Mouse (Mus musculus) MEL (cell line): ENCODE results near the gene Zfp386. TPM values are rescaled to one million over a fixed set of nuclear protein-coding genes. Genes with fewer than 3 reads are reported as not detected.
A peak's percentile ranks its signal among the peaks of the same experiment; 100 is the strongest.

Experiments
- DNase-seq: peaks from one replicate; pipeline ENCODE4 v3.0.0; 2011; ENCODE audit warnings: low read depth, low spot score
- H3K27ac ChIP-seq: 2 replicates; pipeline ENCODE4 v1.5.1; 2012; ENCODE audit warnings: low read depth, mild to moderate bottlenecking, control low read depth, low read length, moderate library complexity; ENCODE audit not compliant: control insufficient read depth
- H3K27me3 ChIP-seq, 2 experiments: fragments of 150-350 bp in 1 of 2; sonication (generic) in 1 of 2; 2 replicates each; pipeline ENCODE4 v1.6.1; 2012; ENCODE audit warnings: low read length in 2 of 2, mild to moderate bottlenecking in 2 of 2, improper control_type of control experiment in 1 of 2, moderate library complexity in 1 of 2; ENCODE audit not compliant: insufficient read depth in 2 of 2, control insufficient read depth in 1 of 2
- H3K36me3 ChIP-seq, 2 experiments: 2 replicates each; pipeline ENCODE4 v1.6.1; 2012 to 2014; ENCODE audit warnings: low read length in 2 of 2, improper control_type of control experiment in 1 of 2, inconsistent platforms in 1 of 2, mild to moderate bottlenecking in 1 of 2; ENCODE audit not compliant: insufficient read depth in 2 of 2, control insufficient read depth in 1 of 2
- H3K4me1 ChIP-seq, 2 experiments: fragments of 150-350 bp in 1 of 2; sonication (generic) in 1 of 2; 2 replicates each; pipeline ENCODE4 v1.6.1; 2012; ENCODE audit warnings: low read length in 2 of 2, improper control_type of control experiment in 1 of 2, mild to moderate bottlenecking in 1 of 2; ENCODE audit not compliant: insufficient read depth in 2 of 2, control insufficient read depth in 1 of 2
- H3K4me3 ChIP-seq, 2 experiments: fragments of 150-350 bp in 1 of 2; sonication (generic) in 1 of 2; 2 replicates each; pipeline ENCODE4 v1.5.1; 2012; ENCODE audit warnings: low read depth in 2 of 2, low read length in 2 of 2, mild to moderate bottlenecking in 2 of 2, moderate library complexity in 2 of 2, control low read depth in 1 of 2, improper control_type of control experiment in 1 of 2; ENCODE audit not compliant: control insufficient read depth in 1 of 2, insufficient read depth in 1 of 2
- H3K79me2 ChIP-seq: 2 replicates; pipeline ENCODE4 v1.6.1; 2012; ENCODE audit warnings: mild to moderate bottlenecking, low read length, moderate library complexity; ENCODE audit not compliant: control insufficient read depth, poor library complexity, insufficient read depth
- H3K9ac ChIP-seq: 2 replicates; pipeline ENCODE4 v1.6.1; 2012; ENCODE audit warnings: low read depth, mild to moderate bottlenecking, control low read depth, low read length, moderate library complexity; ENCODE audit not compliant: control insufficient read depth, poor library complexity, severe bottlenecking
- H3K9me3 ChIP-seq: fragments of 150-350 bp; sonication (generic); replicated peaks from 2 replicates; pipeline ENCODE4 v1.6.1; 2012; ENCODE audit warnings: mild to moderate bottlenecking, low read length, improper control_type of control experiment, moderate library complexity; ENCODE audit not compliant: insufficient read depth
- BHLHE40 ChIP-seq: IDR thresholded peaks from 2 replicates; pipeline ENCODE4 v1.6.1; 2012; ENCODE audit warnings: low read depth, mild to moderate bottlenecking, inconsistent platforms, low read length, improper control_type of control experiment, borderline replicate concordance
- CHD1 ChIP-seq: IDR thresholded peaks from 2 replicates; pipeline ENCODE4 v1.6.1; 2012; ENCODE audit warnings: low read depth, mild to moderate bottlenecking, inconsistent platforms, low read length, improper control_type of control experiment
- E2F4 ChIP-seq: IDR thresholded peaks from 2 replicates; pipeline ENCODE4 v1.6.1; 2011; ENCODE audit warnings: low read depth, low read length, improper control_type of control experiment, borderline replicate concordance
- EP300 ChIP-seq, 2 experiments: IDR thresholded peaks; 2 replicates each; pipeline ENCODE4 v1.6.1; 2011; ENCODE audit warnings: improper control_type of control experiment in 2 of 2, low read length in 2 of 2, low read depth in 1 of 2, mild to moderate bottlenecking in 1 of 2
- ETS1 ChIP-seq: IDR thresholded peaks from 2 replicates; pipeline ENCODE4 v1.6.1; 2012; ENCODE audit warnings: low read depth, mild to moderate bottlenecking, inconsistent platforms, low read length, improper control_type of control experiment, moderate library complexity
- GATA1 ChIP-seq: IDR thresholded peaks from 2 replicates; pipeline ENCODE4 v1.6.1; 2011; ENCODE audit warnings: low read depth, low read length, improper control_type of control experiment
- JUND ChIP-seq: IDR thresholded peaks from 2 replicates; pipeline ENCODE4 v1.6.1; 2011; ENCODE audit warnings: low read depth, mild to moderate bottlenecking, improper control_type of control experiment, low read length
- MAZ ChIP-seq: IDR thresholded peaks from 2 replicates; pipeline ENCODE4 v1.6.1; 2012; ENCODE audit warnings: low read depth, mild to moderate bottlenecking, inconsistent platforms, low read length, improper control_type of control experiment
- NELFE ChIP-seq: IDR thresholded peaks from 2 replicates; pipeline ENCODE4 v1.6.1; 2011; ENCODE audit warnings: low read depth, low read length, improper control_type of control experiment
- POLR2A ChIP-seq, 2 experiments: IDR thresholded peaks; 2 replicates each; pipeline ENCODE4 v1.6.1; 2011 to 2012; ENCODE audit warnings: low read length in 2 of 2, mild to moderate bottlenecking in 2 of 2, control low read depth in 1 of 2, improper control_type of control experiment in 1 of 2, low read depth in 1 of 2, moderate library complexity in 1 of 2; ENCODE audit not compliant: control insufficient read depth in 1 of 2, insufficient read depth in 1 of 2, poor library complexity in 1 of 2
- POLR2AphosphoS5 ChIP-seq: IDR thresholded peaks from 2 replicates; pipeline ENCODE4 v1.6.1; 2012; ENCODE audit warnings: low read depth, borderline replicate concordance, mild to moderate bottlenecking, inconsistent platforms, low read length, moderate library complexity, mixed read lengths
- RCOR1 ChIP-seq: IDR thresholded peaks from 2 replicates; pipeline ENCODE4 v1.6.1; 2012; ENCODE audit warnings: low read depth, mild to moderate bottlenecking, inconsistent platforms, low read length, improper control_type of control experiment
- SIN3A ChIP-seq: IDR thresholded peaks from 2 replicates; pipeline ENCODE4 v1.6.1; 2012; ENCODE audit warnings: low read length, improper control_type of control experiment, inconsistent platforms
- SMC3 ChIP-seq: IDR thresholded peaks from 2 replicates; pipeline ENCODE4 v1.6.1; 2011; ENCODE audit warnings: low read depth, low read length, improper control_type of control experiment
- TAL1 ChIP-seq: IDR thresholded peaks from 2 replicates; pipeline ENCODE4 v1.6.1; 2012; ENCODE audit warnings: mild to moderate bottlenecking, inconsistent platforms, low read length, moderate library complexity, mixed read lengths
- TBP ChIP-seq: IDR thresholded peaks from 2 replicates; pipeline ENCODE4 v1.8.0; 2011; ENCODE audit warnings: low read depth, low read length, improper control_type of control experiment
- TCF12 ChIP-seq: IDR thresholded peaks from 2 replicates; pipeline ENCODE4 v1.6.1; 2014; ENCODE audit warnings: low read depth, mild to moderate bottlenecking, inconsistent platforms, low read length, improper control_type of control experiment, moderate library complexity
- USF1 ChIP-seq: IDR thresholded peaks from 2 replicates; pipeline ENCODE4 v1.6.1; 2014; ENCODE audit warnings: low read depth, mild to moderate bottlenecking, inconsistent platforms, low read length, improper control_type of control experiment, moderate library complexity
- polyA plus RNA-seq, 2 experiments: library from polyadenylated mRNA; stranded (reverse) in 1 of 2; unstranded in 1 of 2; fragments of >175 nt in 1 of 2; fragments of >200 nt in 1 of 2; gene quantifications; 2 replicates each; pipeline versions ENCODE4 v1.2.1 to v1.2.4; 2012; ENCODE audit warnings: low replicate concordance in 2 of 2, low read depth in 1 of 2; ENCODE audit not compliant: insufficient read length in 2 of 2, insufficient read depth in 1 of 2, missing spikeins in 1 of 2
- total RNA-seq: library from RNA; depleted of rRNA; stranded (reverse); fragments of 300-350 nt; gene quantifications from 2 replicates; pipeline ENCODE4 v1.2.3, GENCODE M21; 2012

Gene Zfp386
- total and polyA plus RNA-seq, 3 experiments, result 28.8 to 37.1 TPM; not detected in 1

- Histone ChIP-seq H3K9me3 (no peaks in the 10 kb centered on the region), H3K4me1 (no peaks in the 10 kb centered on the region), H3K4me3 (no peak overlapping the region), H3K79me2 (no peaks in the 10 kb centered on the region), H3K27me3 (peaks cover 0 to 5% of the 10 kb centered on the region in 2 experiments; a peak in 1 of 4 replicates), H3K27ac (no peak overlapping the region), H3K36me3 (no peaks in the 10 kb centered on the region), H3K9ac (no peak overlapping the region)
- no peak for TF ChIP-seq POLR2AphosphoS5
- TF ChIP-seq USF1, result no peak
- no peak for TF ChIP-seq CHD1
- no peak for TF ChIP-seq ETS1
- TF ChIP-seq EP300 (IDR thresholded peaks at IDR 0.05; ENCODE audit: low read depth in 1 of 2, low read length in 2 of 2), result no peak
- no peak for TF ChIP-seq SMC3
- no peak for TF ChIP-seq TAL1
- TF ChIP-seq RCOR1, result no peak
- TF ChIP-seq E2F4, result no peak
- no peak for TF ChIP-seq GATA1
- no peak for TF ChIP-seq BHLHE40
- DNase-seq, result no peak
Observed at GRCm38 (mm10) chr12:116101945-116102344, 54.4 kb downstream of the Zfp386 start.

GRCm38 (mm10) chr12:116109451-116110353 lies 62.2 kb downstream of the Zfp386 start:
- Histone ChIP-seq H3K4me3 (no peak overlapping the region), H3K9ac (no peak overlapping the region), H3K79me2 (no peaks in the 10 kb centered on the region), H3K27me3 (no peaks in the 10 kb centered on the region; a peak in 2 of 4 replicates), H3K36me3 (no peaks in the 10 kb centered on the region), H3K4me1 (no peaks in the 10 kb centered on the region), H3K9me3 (no peaks in the 10 kb centered on the region), H3K27ac (no peak overlapping the region)
- TF ChIP-seq TAL1 (peak; percentile 40), NELFE (no peak), RCOR1 (no peak), POLR2A (IDR thresholded peaks at IDR 0.05; ENCODE audit: control insufficient read depth in 1 of 2, insufficient read depth in 1 of 2, low read depth in 1 of 2, low read length in 2 of 2, poor library complexity in 1 of 2) (no peak), USF1 (no peak), EP300 (IDR thresholded peaks at IDR 0.05; ENCODE audit: low read depth in 1 of 2, low read length in 2 of 2) (peak; percentile 10 to 31; a peak in 1 of 4 replicates), SIN3A (no peak), GATA1 (peak; percentile 54), JUND (no peak), TBP (no peak), MAZ (no peak), TCF12 (peak; percentile 33; the same call in 1 of the 2 replicates)
- peak; percentile 60 for DNase-seq
